Mouse (Mus musculus) layer of hippocampus, adult 2 months (tissue): Measurements from ENCODE around the gene Samd4. TPM values are rescaled to one million over a fixed set of nuclear protein-coding genes. Genes with fewer than 3 reads are reported as not detected.
"Not testable (repeated sequence)": the region's sequence is repeated elsewhere in the genome, so short reads cannot be mapped to it uniquely, and the experiment has no call there.

Experiments
- DNase-seq, 2 experiments: peaks; one replicate each; pipeline ENCODE4 v3.0.0; 2022; ENCODE audit warnings: low spot score in 2 of 2
- H3K27ac ChIP-seq: fragments of 200-600 bp; 2 replicates; pipeline ENCODE4 v1.8.1; 2022
- H3K4me3 ChIP-seq: fragments of 200-600 bp; 2 replicates; pipeline ENCODE4 v1.8.1; 2022; ENCODE audit warnings: mild to moderate bottlenecking
- CTCF ChIP-seq: fragments of 200-600 bp; conservative IDR thresholded peaks from 2 replicates; pipeline ENCODE4 v1.8.1; 2022; ENCODE audit warnings: antibody characterized with exemption, mild to moderate bottlenecking, moderate library complexity
- total RNA-seq, 2 experiments: library from RNA; stranded (reverse); gene quantifications; 2 replicates each; pipeline ENCODE4 v1.2.3; 2021

Samd4 gene
- total RNA-seq, 2 experiments from 2014 or later = 11.2 to 14.4 TPM

DNA sequence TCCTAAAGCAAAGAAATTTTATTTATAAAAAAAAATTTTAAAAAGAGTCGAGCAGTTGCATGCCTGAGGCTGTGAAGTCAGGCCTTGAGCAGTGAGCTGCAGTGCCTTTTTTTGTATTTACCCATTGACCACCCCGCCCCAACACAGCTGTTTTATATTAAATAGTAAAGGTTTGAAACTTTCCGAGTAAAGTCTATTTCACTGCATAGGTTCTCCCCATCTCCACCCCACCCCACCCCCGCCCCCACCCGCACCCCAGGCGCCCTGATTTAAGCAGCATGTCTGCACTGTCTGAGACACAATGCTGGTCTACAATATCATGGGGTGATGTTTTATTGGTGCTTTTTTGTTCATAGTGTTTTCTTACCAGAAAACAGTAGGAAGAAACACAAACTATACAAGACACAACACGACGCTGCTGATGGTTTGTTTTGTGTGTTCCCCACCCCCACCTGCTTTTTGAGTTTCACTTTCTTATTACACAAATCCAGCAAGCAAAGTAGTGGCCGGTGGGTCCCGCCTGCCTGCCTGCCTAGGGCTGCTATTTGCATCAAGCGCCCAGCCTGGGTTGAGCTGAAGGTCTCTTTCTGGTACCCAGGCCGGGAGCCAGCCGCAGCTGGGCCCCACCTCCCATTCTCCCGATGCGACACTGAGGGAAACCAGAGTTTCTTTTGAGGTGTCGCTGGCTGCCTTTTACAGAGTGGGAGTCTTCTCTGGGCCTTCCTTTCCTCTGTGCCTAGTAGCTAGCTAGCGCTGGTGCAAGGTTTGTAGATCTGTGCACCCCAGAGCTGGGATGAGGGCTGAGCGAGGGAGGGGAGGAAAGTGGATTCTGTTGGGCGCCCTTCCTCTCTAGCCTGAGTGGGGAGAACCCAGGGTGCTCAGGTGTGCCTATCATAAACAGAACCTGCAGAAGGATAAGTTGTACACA is 221.9 kb downstream of the Samd4 start:
- no peak for DNase-seq
- no peak overlapping the region; the same call in 1 of the 2 replicates for H3K4me3 ChIP-seq
- TF ChIP-seq CTCF = no peak
- H3K27ac ChIP-seq = no peak overlapping the region

DNA sequence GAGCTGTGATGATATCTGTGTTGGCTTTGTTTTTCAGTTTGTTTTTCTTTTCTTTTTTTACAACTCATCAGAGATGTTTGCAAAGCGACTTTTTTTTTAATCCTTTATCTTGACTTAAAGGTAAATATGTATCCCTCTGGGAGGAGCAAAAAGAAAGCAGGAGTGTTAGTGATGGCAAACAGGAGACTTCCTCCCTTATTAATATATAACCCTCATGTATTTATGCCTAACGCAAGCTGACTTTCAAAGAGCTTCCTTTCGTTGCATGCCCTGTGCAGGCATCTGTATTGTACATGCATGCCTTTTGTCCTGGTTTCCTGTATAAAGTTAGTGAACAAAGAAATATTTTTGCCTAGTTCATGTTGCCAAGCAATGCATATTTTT is 222.5 kb downstream of the Samd4 start:
- no peak overlapping the region for H3K4me3 ChIP-seq
- no peak overlapping the region for H3K27ac ChIP-seq
- DNase-seq = no peak
- no peak for TF ChIP-seq CTCF

GRCm38 (mm10) chr14:47105755-47106154 is 223.1 kb downstream of the Samd4 start:
- TF ChIP-seq CTCF = no peak
- Histone ChIP-seq H3K27ac (no peak overlapping the region), H3K4me3 (no peak overlapping the region)
- no peak for DNase-seq

- no peak for TF ChIP-seq CTCF
- no peak overlapping the region for H3K27ac ChIP-seq
- no peak overlapping the region for H3K4me3 ChIP-seq
- DNase-seq = no peak
Observed at GRCm38 (mm10) chr14:47107461-47107860, 224.8 kb downstream of the Samd4 start.

GRCm38 (mm10) chr14:47110391-47110790 is 227.7 kb downstream of the Samd4 start:
- H3K27ac ChIP-seq, DNase-seq, H3K4me3 ChIP-seq: not testable (repeated sequence)

GRCm38 (mm10) chr14:47111341-47111740 is 228.7 kb downstream of the Samd4 start:
- H3K4me3 ChIP-seq = no peak overlapping the region
- TF ChIP-seq CTCF = no peak
- H3K27ac ChIP-seq = no peak overlapping the region
- DNase-seq = no peak

- H3K27ac ChIP-seq = no peak overlapping the region
- TF ChIP-seq CTCF = no peak
- no peak for DNase-seq
- H3K4me3 ChIP-seq = no peak overlapping the region
Observed at GRCm38 (mm10) chr14:47115154-47115553, 232.5 kb downstream of the Samd4 start.

GRCm38 (mm10) chr14:47116062-47116762 is 233.6 kb downstream of the Samd4 start:
- TF ChIP-seq CTCF = no peak
- Histone ChIP-seq H3K4me3 (no peak overlapping the region), H3K27ac (no peak overlapping the region)
- DNase-seq = no peak

GRCm38 (mm10) chr14:47117522-47117921 is 234.9 kb downstream of the Samd4 start:
- no peak overlapping the region for H3K27ac ChIP-seq
- DNase-seq = no peak
- no peak overlapping the region for H3K4me3 ChIP-seq
- TF ChIP-seq CTCF = no peak

DNA sequence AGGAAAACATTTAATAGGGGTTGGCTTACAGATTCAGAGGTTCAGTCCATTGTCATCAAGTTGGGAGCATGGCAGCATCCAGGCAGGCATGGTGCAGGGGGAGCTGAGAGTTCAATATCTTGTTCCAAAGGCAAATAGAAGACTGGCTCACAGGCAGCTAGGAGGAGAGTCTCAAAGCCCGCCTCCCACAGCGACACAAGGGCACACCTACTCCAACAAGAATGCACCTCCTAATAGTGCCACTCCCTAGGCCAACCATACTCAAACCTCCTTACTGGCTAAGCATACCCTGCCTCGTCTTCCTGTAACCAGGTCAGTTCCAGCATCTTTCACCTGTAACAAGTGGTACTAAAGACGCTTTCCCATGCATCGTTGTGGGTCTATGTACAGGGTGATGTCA is 245.3 kb downstream of the Samd4 start:
- Histone ChIP-seq H3K4me3 (no peak overlapping the region), H3K27ac (no peak overlapping the region)
- DNase-seq = no peak
- TF ChIP-seq CTCF = no peak

DNA sequence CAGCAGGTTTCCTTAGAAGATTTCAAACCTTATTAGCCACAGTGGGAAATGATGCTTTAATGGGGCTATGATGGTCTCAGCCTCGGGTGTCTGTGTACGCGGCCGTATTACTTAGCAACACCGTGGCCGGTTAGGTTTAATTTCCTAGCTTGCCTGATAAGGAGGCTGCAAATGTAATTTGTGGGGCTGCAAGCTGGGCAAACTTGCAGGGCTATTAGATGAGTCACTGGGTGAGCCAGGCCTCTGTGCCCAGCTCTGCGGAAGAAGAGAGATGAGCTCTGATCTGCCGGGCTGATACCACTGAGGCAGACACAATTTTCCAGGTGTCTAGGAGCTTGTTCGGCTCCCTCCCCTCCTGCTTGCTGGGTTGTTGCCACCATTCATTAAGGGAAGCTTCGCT is 251.3 kb downstream of the Samd4 start:
- no peak for DNase-seq
- Histone ChIP-seq H3K27ac (no peak overlapping the region), H3K4me3 (no peak overlapping the region)
- TF ChIP-seq CTCF = no peak

DNA sequence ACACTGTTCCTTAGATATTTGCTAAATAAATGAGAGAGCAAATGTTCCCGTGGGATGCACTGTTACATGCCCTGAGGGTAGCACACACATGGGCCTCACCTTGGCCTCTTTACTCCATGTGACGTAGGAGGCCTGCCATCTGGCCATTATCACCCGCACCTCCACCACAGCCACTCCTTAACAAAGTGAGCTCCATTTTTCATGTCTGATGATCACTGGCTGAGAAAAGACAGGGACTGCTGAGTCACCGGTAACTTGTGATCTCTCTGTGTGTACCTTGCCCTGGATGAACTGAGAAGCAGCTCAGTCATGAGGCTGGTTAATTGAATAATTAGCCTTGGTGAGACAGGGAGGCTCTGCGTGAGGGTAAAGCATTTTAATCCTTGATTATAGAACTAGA is 254.0 kb downstream of the Samd4 start:
- Histone ChIP-seq H3K27ac (no peak overlapping the region), H3K4me3 (no peak overlapping the region)
- DNase-seq = no peak
- no peak for TF ChIP-seq CTCF

DNA sequence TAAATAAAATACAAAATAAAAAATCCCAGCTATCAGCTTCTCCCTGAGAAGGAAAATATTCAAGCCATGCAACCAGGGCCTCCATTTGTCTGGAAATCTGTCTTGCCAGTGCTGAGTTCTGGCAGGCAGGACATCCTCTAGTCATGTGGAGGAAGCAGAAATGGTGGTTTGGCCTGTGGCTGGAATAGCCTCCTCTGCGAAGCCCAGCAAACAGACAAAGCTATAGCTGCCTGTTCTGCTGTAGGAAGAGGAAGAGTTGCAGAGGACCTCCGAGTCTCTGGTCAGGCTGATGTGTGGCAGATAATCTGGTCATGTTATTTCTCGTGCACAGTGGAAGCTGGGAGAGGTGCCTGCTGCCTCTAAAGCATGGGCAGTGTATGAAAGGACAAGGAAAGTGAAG is 256.2 kb downstream of the Samd4 start:
- H3K4me3 ChIP-seq = no peak overlapping the region
- no peak for TF ChIP-seq CTCF
- no peak for DNase-seq
- no peak overlapping the region for H3K27ac ChIP-seq

DNA sequence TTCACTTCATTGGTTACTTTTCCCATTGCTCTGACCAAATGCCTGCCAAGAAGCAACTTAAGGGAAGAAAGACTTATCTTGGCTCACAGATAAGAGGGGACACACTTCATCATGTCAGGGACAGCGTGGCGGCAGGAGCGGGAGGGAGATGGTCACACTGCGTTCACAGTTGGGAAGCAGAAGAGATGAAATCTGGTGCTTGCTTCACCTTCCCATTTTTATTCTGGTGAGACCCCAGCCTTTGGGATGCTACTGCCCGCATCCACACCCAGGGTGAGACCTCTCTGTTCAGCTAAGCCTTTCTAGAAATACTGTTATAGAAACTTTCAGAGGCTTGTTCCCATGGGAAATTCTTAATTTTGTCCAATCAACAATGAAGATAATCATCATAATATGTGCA is 261.7 kb downstream of the Samd4 start:
- no peak for TF ChIP-seq CTCF
- H3K4me3 ChIP-seq = no peak overlapping the region
- no peak for DNase-seq
- H3K27ac ChIP-seq = no peak overlapping the region
